Comparison of ENCODE assay signal across 31 mouse cellular contexts in genomic region chr3:39048304-39048667, GRCm38 (mm10).
DNase-seq lines count a peak whose midpoint lies in the region; ATAC-seq and TF ChIP-seq lines count a peak whose summit lies in the region.
"Had no signal": no experiment of that assay in that cellular context is flagged by ENCODE, and none has a peak within 500 bp of the region (broad histone marks: within the 10 kb centered on the region; RNA-seq: fewer than 3 reads in every experiment).

No protein-coding gene starts in this region.

- peak; percentile 67 for ATAC-seq in midbrain, embryonic 12.5 days (ENCODE audit: low FRiP score, low read depth)
- ATAC-seq in forebrain, embryonic 13.5 days = peak; percentile 79
- ATAC-seq in cerebellum, adult (ENCODE audit: insufficient number of reproducible peaks, low FRiP score, low TSS enrichment) = no peak
- ATAC-seq: intestine, embryonic 16.5 days; lung, postnatal 0 days had no signal

- no peaks in the 10 kb centered on the region for H3K36me3 ChIP-seq in midbrain, embryonic 12.5 days
- H3K36me3 ChIP-seq in midbrain, embryonic 10.5 days = no peaks in the 10 kb centered on the region
- no peaks in the 10 kb centered on the region for H3K36me3 ChIP-seq in forebrain, embryonic 13.5 days (ENCODE audit: poor library complexity, severe bottlenecking)
- H3K36me3 ChIP-seq: embryonic facial prominence, embryonic 12.5 days; G1E; heart, embryonic 12.5 days; hindbrain, embryonic 13.5 days; liver, embryonic 13.5 days; neural tube, embryonic 13.5 days had no signal

- TF ChIP-seq POLR2A in brain, embryonic 14.5 days (IDR thresholded peaks at IDR 0.05; ENCODE audit: borderline replicate concordance, extremely low read depth, insufficient read depth, insufficient read length, poor library complexity, severe bottlenecking) = no peak

- H3K27me3 ChIP-seq in midbrain, embryonic 12.5 days = no peaks in the 10 kb centered on the region
- H3K27me3 ChIP-seq in midbrain, embryonic 10.5 days (ENCODE audit: low read depth, poor library complexity, severe bottlenecking) = no peaks in the 10 kb centered on the region
- H3K27me3 ChIP-seq in forebrain, embryonic 13.5 days = 0 out of 2 replicates have a peak, but pooled peaks cover 3% of the 10 kb centered on the region
- H3K27me3 ChIP-seq: embryonic facial prominence, embryonic 12.5 days; heart, embryonic 12.5 days; hindbrain, embryonic 13.5 days; liver, embryonic 13.5 days; neural tube, embryonic 13.5 days had no signal

- no peak for DNase-seq in midbrain, embryonic 10.5 days (ENCODE audit: low spot score)
- DNase-seq in brain, embryonic 14.5 days (ENCODE audit: low read depth) = peak; percentile 92
- peak; percentile 27 for DNase-seq in forelimb bud, embryonic 11.5 days (ENCODE audit: low read depth, low spot score)
- DNase-seq in frontal cortex, adult 2 months (ENCODE audit: extremely low spot score in 1 of 2, low spot score in 1 of 2) = no peak
- no peak for DNase-seq in spleen, adult 18-20 months
- DNase-seq: adrenal gland, adult 8-10 months; cerebellum, adult 18-20 months; cerebellum, postnatal 14 days; gastrocnemius, adult 2 months; heart, adult 2 months; heart, postnatal 4 days; kidney, adult 8-10 months; kidney, postnatal 4 days; left cerebral cortex, postnatal 4 days; liver, embryonic 13.5 days; lung, adult 18-20 months; right cerebral cortex, postnatal 4 days; thymus, adult 2 months; thymus, postnatal 36 days had no signal

- no peak overlapping the region for H3K27ac ChIP-seq in midbrain, embryonic 12.5 days (replicated peaks)
- H3K27ac ChIP-seq in midbrain, embryonic 10.5 days (replicated peaks) = no peak overlapping the region
- peak overlapping the region; percentile 74 for H3K27ac ChIP-seq in forebrain, embryonic 13.5 days
- H3K27ac ChIP-seq: embryonic facial prominence, embryonic 12.5 days; gastrocnemius, adult 2 months; heart, adult 2 months; hindbrain, embryonic 13.5 days; kidney, postnatal 0 days; liver, embryonic 13.5 days; macrophage had no signal

- no peaks in the 10 kb centered on the region for H3K9me3 ChIP-seq in midbrain, embryonic 12.5 days
- no peaks in the 10 kb centered on the region for H3K9me3 ChIP-seq in midbrain, embryonic 10.5 days (replicated peaks)
- no peaks in the 10 kb centered on the region for H3K9me3 ChIP-seq in forebrain, embryonic 13.5 days (replicated peaks)
- H3K9me3 ChIP-seq: embryonic facial prominence, embryonic 12.5 days; heart, embryonic 12.5 days; hindbrain, embryonic 13.5 days; liver, embryonic 13.5 days; neural tube, embryonic 13.5 days had no signal

- WGBS in midbrain, embryonic 12.5 days = 30% methylated on average over 5 of the region's 5 CpGs
- WGBS in midbrain, embryonic 10.5 days = 69% methylated on average over 5 of the region's 5 CpGs
- 7% methylated on average over 5 of the region's 5 CpGs for WGBS in forebrain, embryonic 13.5 days

- peaks cover 14% of the 10 kb centered on the region for H3K4me1 ChIP-seq in midbrain, embryonic 12.5 days
- H3K4me1 ChIP-seq in midbrain, embryonic 10.5 days = peaks cover 7% of the 10 kb centered on the region; the same call in 1 of the 2 replicates
- H3K4me1 ChIP-seq in forebrain, embryonic 13.5 days = peaks cover 36% of the 10 kb centered on the region
- H3K4me1 ChIP-seq: liver, embryonic 13.5 days had no signal

- no peak for TF ChIP-seq CTCF in brain, embryonic 14.5 days (IDR thresholded peaks at IDR 0.05; ENCODE audit: borderline replicate concordance, extremely low read depth, insufficient read depth, insufficient read length)

- no peak overlapping the region for H3K4me2 ChIP-seq in midbrain, embryonic 12.5 days (replicated peaks)
- H3K4me2 ChIP-seq in forebrain, embryonic 13.5 days = peak overlapping the region; percentile 33
- H3K4me2 ChIP-seq: embryonic facial prominence, embryonic 12.5 days; heart, embryonic 12.5 days; hindbrain, embryonic 13.5 days; liver, embryonic 13.5 days; neural tube, embryonic 13.5 days had no signal

- no peak overlapping the region for H3K9ac ChIP-seq in midbrain, embryonic 12.5 days (replicated peaks)
- H3K9ac ChIP-seq in forebrain, embryonic 13.5 days = no peak overlapping the region
- H3K9ac ChIP-seq: embryonic facial prominence, embryonic 12.5 days; heart, embryonic 12.5 days; hindbrain, embryonic 13.5 days; liver, embryonic 13.5 days; neural tube, embryonic 13.5 days had no signal

- H3K4me3 ChIP-seq in midbrain, embryonic 12.5 days = no peak overlapping the region
- H3K4me3 ChIP-seq in midbrain, embryonic 10.5 days = no peak overlapping the region
- H3K4me3 ChIP-seq in forebrain, embryonic 13.5 days = no peak overlapping the region
- H3K4me3 ChIP-seq: embryonic facial prominence, embryonic 12.5 days; gastrocnemius, adult 2 months; heart, adult 2 months; heart, embryonic 12.5 days; hindbrain, embryonic 13.5 days; liver, embryonic 13.5 days; neural tube, embryonic 13.5 days had no signal

Comparison
In these comparisons a context has a peak if more than half of its experiments do, and no peak if none do; other contexts are left out.
1. DNase-seq: peak in brain, embryonic 14.5 days (single experiment) and forelimb bud, embryonic 11.5 days (single experiment); none in midbrain, embryonic 10.5 days (single experiment), frontal cortex, adult 2 months (0 of 2) and spleen, adult 18-20 months (0 of 2).